Mouse (Mus musculus) midbrain, postnatal 0 days (tissue): ENCODE data around the gene Eef1akmt2. TPM values are rescaled to one million over a fixed set of nuclear protein-coding genes. Genes with fewer than 3 reads are reported as not detected.

ENCODE experiments used
- ATAC-seq: fragments of 200-750 bp; cut with Nextera tagmentation; 2 replicates; pipeline ENCODE4 v1.8.0; 2017; ENCODE audit warnings: moderate number of reproducible peaks, mild to moderate bottlenecking, moderate TSS enrichment, moderate library complexity; ENCODE audit not compliant: low FRiP score
- DNase-seq: peaks from one replicate; pipeline ENCODE4 v3.0.0-alpha.2; 2015; ENCODE audit warnings: low spot score
- H3K27ac ChIP-seq: fragments of 300-500 bp; sonication (generic); 2 replicates; pipeline ENCODE4 v1.5.1; 2014; ENCODE audit warnings: low read depth, mild to moderate bottlenecking, low read length, mixed read lengths
- H3K27me3 ChIP-seq: fragments of 300-500 bp; sonication (generic); 2 replicates; pipeline ENCODE4 v1.6.1; 2014; ENCODE audit warnings: low read length, control low read depth, mixed read lengths; ENCODE audit not compliant: insufficient read depth
- H3K36me3 ChIP-seq: fragments of 300-500 bp; sonication (generic); 2 replicates; pipeline ENCODE4 v1.6.1; 2014; ENCODE audit warnings: low read length, control low read depth, mixed read lengths; ENCODE audit not compliant: insufficient read depth
- H3K4me1 ChIP-seq: fragments of 300-500 bp; sonication (generic); 2 replicates; pipeline ENCODE4 v1.6.1; 2014; ENCODE audit warnings: mild to moderate bottlenecking, control low read depth, antibody characterized with exemption, low read length, mixed read lengths; ENCODE audit not compliant: insufficient read depth
- H3K4me2 ChIP-seq: fragments of 300-500 bp; sonication (generic); 2 replicates; pipeline ENCODE4 v1.6.1; 2014; ENCODE audit warnings: low read depth, mild to moderate bottlenecking, low read length, mixed read lengths; ENCODE audit not compliant: poor library complexity, severe bottlenecking
- H3K4me3 ChIP-seq: fragments of 300-500 bp; sonication (generic); 2 replicates; pipeline ENCODE4 v1.5.1; 2014; ENCODE audit warnings: low read depth, mild to moderate bottlenecking, low read length, moderate library complexity
- H3K9ac ChIP-seq: fragments of 300-500 bp; sonication (generic); replicated peaks from 2 replicates; pipeline ENCODE4 v1.6.1; 2014; ENCODE audit warnings: mild to moderate bottlenecking, low read length, moderate library complexity, mixed read lengths; ENCODE audit not compliant: poor library complexity, severe bottlenecking
- H3K9me3 ChIP-seq: fragments of 300-500 bp; sonication (generic); 2 replicates; pipeline ENCODE4 v1.6.1; 2016; ENCODE audit warnings: low read length, control low read depth
- CTCF ChIP-seq: IDR thresholded peaks from 2 replicates; pipeline ENCODE4 v1.5.1; 2016; ENCODE audit warnings: antibody characterized with exemption, mild to moderate bottlenecking
- WGBS: fragments of 180-500 bp; shearing (Covaris S2); extraction: QIAGEN DNeasy Blood & Tissue Kit; methylation state at CpG from one replicate; pipeline ENCODE4 v1.1.7; 2014; 5-methylcytosine and 5-hydroxymethylcytosine counted together
- polyA plus RNA-seq: library from polyadenylated mRNA; unstranded; fragments of >200 nt; fragmentation: Nextera tagmentation; extraction: Ambion mirVana; gene quantifications from 2 replicates; pipeline ENCODE4 v1.2.1, GENCODE M21; 2015
- total RNA-seq: library from RNA; depleted of rRNA; stranded (reverse); fragments of >200 nt; gene quantifications from 2 replicates; pipeline ENCODE4 v1.2.3, GENCODE M21; 2014

Gene Eef1akmt2
- total and polyA plus RNA-seq, 2 experiments from 2014 or later, result 52.1 to 84.2 TPM

GRCm38 (mm10) chr7:132799119-132800016 is 53.1 kb downstream of the Eef1akmt2 start:
- Histone ChIP-seq H3K36me3 (peaks cover 4% of the 10 kb centered on the region; the same call in 1 of the 2 replicates), H3K4me1 (no peaks in the 10 kb centered on the region), H3K9me3 (no peaks in the 10 kb centered on the region), H3K27me3 (no peaks in the 10 kb centered on the region), H3K4me2 (no peak overlapping the region), H3K4me3 (no peak overlapping the region), H3K9ac (no peak overlapping the region), H3K27ac (no peak overlapping the region)
- peak; percentile 41; the same call in 1 of the 2 replicates for TF ChIP-seq CTCF
- peak; percentile 29 for DNase-seq
- ATAC-seq, result no peak
- WGBS, result 87% methylated on average over 5 of the region's 5 CpGs

- Histone ChIP-seq H3K9ac (no peak overlapping the region), H3K27me3 (no peaks in the 10 kb centered on the region), H3K9me3 (no peaks in the 10 kb centered on the region), H3K36me3 (no peaks in the 10 kb centered on the region), H3K4me3 (no peak overlapping the region), H3K4me2 (no peak overlapping the region), H3K4me1 (peaks cover 4% of the 10 kb centered on the region; the same call in 1 of the 2 replicates), H3K27ac (no peak overlapping the region)
- no peak for DNase-seq
- ATAC-seq, result no peak
- 89% methylated on average over 5 of the region's 5 CpGs for WGBS
- no peak for TF ChIP-seq CTCF
These were observed 57.3 kb downstream of the Eef1akmt2 start for GRCm38 (mm10) chr7:132795141-132795540.

- Histone ChIP-seq H3K4me1 (peaks cover 4% of the 10 kb centered on the region; the same call in 1 of the 2 replicates), H3K4me3 (no peak overlapping the region), H3K27ac (no peak overlapping the region), H3K27me3 (no peaks in the 10 kb centered on the region), H3K36me3 (no peaks in the 10 kb centered on the region), H3K9me3 (no peaks in the 10 kb centered on the region), H3K4me2 (no peak overlapping the region), H3K9ac (no peak overlapping the region)
- 63% methylated on average over 6 of the region's 6 CpGs for WGBS
- DNase-seq (no peak), ATAC-seq (no peak)
- no peak for TF ChIP-seq CTCF
These were observed 59.0 kb downstream of the Eef1akmt2 start for GRCm38 (mm10) chr7:132793467-132793866.

- 90% methylated on average over 14 of the region's 14 CpGs for WGBS
- DNase-seq, result peak; percentile 58
- no peak for TF ChIP-seq CTCF
- no peak for ATAC-seq
- H3K36me3 ChIP-seq, result no peaks in the 10 kb centered on the region
- H3K27me3 ChIP-seq, result no peaks in the 10 kb centered on the region
- H3K27ac ChIP-seq, result no peak overlapping the region
- H3K4me2 ChIP-seq, result no peak overlapping the region
- no peak overlapping the region for H3K4me3 ChIP-seq
- no peaks in the 10 kb centered on the region for H3K9me3 ChIP-seq
- no peak overlapping the region for H3K9ac ChIP-seq
- peaks cover 4% of the 10 kb centered on the region for H3K4me1 ChIP-seq
These were observed 61.8 kb downstream of the Eef1akmt2 start for GRCm38 (mm10) chr7:132790447-132791219.

GRCm38 (mm10) chr7:132788826-132789225 is 63.6 kb downstream of the Eef1akmt2 start:
- no peak for TF ChIP-seq CTCF
- no peak overlapping the region for H3K9ac ChIP-seq
- no peaks in the 10 kb centered on the region for H3K9me3 ChIP-seq
- H3K27me3 ChIP-seq, result no peaks in the 10 kb centered on the region
- peaks cover 4% of the 10 kb centered on the region for H3K4me1 ChIP-seq
- ATAC-seq, result no peak
- no peak overlapping the region for H3K27ac ChIP-seq
- no peaks in the 10 kb centered on the region for H3K36me3 ChIP-seq
- 97% methylated on average over 13 of the region's 13 CpGs for WGBS
- H3K4me2 ChIP-seq, result no peak overlapping the region
- no peak overlapping the region for H3K4me3 ChIP-seq
- no peak for DNase-seq
